Mouse (Mus musculus) hindbrain, postnatal 0 days (tissue): ENCODE measurements at regions not wholly inside any gene's neighbourhood (a gene's known extent, or its start where the extent isn't known, plus 50 kb on each side); places are given as distances from the start of the nearest gene placed in this dataset.

ENCODE experiments used
- ATAC-seq: fragments of 200-750 bp; cut with Nextera tagmentation; 2 replicates; pipeline ENCODE4 v1.8.0; 2017; ENCODE audit warnings: mild to moderate bottlenecking, moderate TSS enrichment, moderate library complexity
- DNase-seq: peaks from one replicate; pipeline ENCODE4 v3.0.0-alpha.2; 2015; ENCODE audit warnings: low spot score
- H3K27ac ChIP-seq: fragments of 300-500 bp; sonication (generic); 2 replicates; pipeline ENCODE4 v1.5.1; 2014; ENCODE audit warnings: mild to moderate bottlenecking
- H3K27me3 ChIP-seq: fragments of 300-500 bp; sonication (generic); 2 replicates; pipeline ENCODE4 v1.6.1; 2014; ENCODE audit warnings: low read length, mixed read lengths; ENCODE audit not compliant: insufficient read depth
- H3K36me3 ChIP-seq: fragments of 300-500 bp; sonication (generic); 2 replicates; pipeline ENCODE4 v1.6.1; 2014; ENCODE audit warnings: low read length, mixed read lengths; ENCODE audit not compliant: insufficient read depth
- H3K4me1 ChIP-seq: fragments of 300-500 bp; sonication (generic); 2 replicates; pipeline ENCODE4 v1.6.1; 2014; ENCODE audit warnings: antibody characterized with exemption, low read length, mixed read lengths; ENCODE audit not compliant: insufficient read depth
- H3K4me2 ChIP-seq: fragments of 300-500 bp; sonication (generic); 2 replicates; pipeline ENCODE4 v1.6.1; 2014; ENCODE audit warnings: low read depth, mild to moderate bottlenecking, low read length, moderate library complexity, mixed read lengths
- H3K4me3 ChIP-seq: fragments of 300-500 bp; sonication (generic); 2 replicates; pipeline ENCODE4 v1.5.1; 2014; ENCODE audit warnings: low read length
- H3K9ac ChIP-seq: fragments of 300-500 bp; sonication (generic); replicated peaks from 2 replicates; pipeline ENCODE4 v1.6.1; 2014; ENCODE audit warnings: mild to moderate bottlenecking, low read length, moderate library complexity, mixed read lengths
- H3K9me3 ChIP-seq: fragments of 300-500 bp; sonication (generic); 2 replicates; pipeline ENCODE4 v1.6.1; 2016; ENCODE audit warnings: low read length, mixed read lengths
- CTCF ChIP-seq: IDR thresholded peaks from 2 replicates; pipeline ENCODE4 v1.5.1; 2016; ENCODE audit warnings: antibody characterized with exemption, control low read depth, low read depth
- WGBS: fragments of 180-500 bp; shearing (Covaris S2); extraction: QIAGEN DNeasy Blood & Tissue Kit; methylation state at CpG from one replicate; pipeline ENCODE4 v1.1.7; 2014; 5-methylcytosine and 5-hydroxymethylcytosine counted together

DNA sequence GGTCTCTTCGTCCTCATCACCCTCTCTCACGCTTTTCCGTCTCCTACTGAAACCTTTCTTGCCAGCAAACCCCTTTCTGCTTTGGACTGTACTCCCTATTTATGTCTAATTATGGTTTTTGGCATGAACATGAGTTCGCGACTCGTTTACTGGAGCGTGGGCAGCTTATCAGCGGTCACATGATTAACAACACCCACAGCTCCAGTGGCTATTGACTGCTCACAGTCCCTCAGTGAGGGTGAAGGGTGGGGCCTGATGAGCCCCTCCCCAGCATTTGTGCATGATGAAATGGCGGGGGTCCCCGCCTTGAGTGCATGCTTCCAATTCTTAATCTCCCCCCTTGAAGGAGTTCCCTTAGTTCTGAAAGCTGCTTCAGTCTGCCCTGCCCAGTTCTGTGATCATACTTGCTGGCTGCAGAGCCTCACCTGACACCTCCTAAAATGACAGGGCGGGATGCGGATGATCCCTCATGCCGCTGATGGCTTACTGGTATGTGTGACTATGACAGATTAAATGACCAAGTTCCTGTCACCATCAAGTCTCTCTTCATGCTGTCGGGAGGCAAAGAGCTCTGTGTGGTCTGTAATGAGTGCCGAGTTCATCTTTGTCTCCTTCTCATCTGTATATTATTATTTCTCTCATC, 125.7 kb upstream of the Tut7 start:
- no peak for ATAC-seq
- no peaks in the 10 kb centered on the region for H3K4me1 ChIP-seq
- no peak overlapping the region for H3K9ac ChIP-seq
- 72% methylated on average over 15 of the region's 15 CpGs for WGBS
- no peak overlapping the region for H3K4me2 ChIP-seq
- no peaks in the 10 kb centered on the region for H3K9me3 ChIP-seq
- no peak for DNase-seq
- no peak overlapping the region for H3K27ac ChIP-seq
- H3K27me3 ChIP-seq, result no peaks in the 10 kb centered on the region
- TF ChIP-seq CTCF, result no peak
- H3K36me3 ChIP-seq, result no peaks in the 10 kb centered on the region
- no peak overlapping the region for H3K4me3 ChIP-seq

DNA sequence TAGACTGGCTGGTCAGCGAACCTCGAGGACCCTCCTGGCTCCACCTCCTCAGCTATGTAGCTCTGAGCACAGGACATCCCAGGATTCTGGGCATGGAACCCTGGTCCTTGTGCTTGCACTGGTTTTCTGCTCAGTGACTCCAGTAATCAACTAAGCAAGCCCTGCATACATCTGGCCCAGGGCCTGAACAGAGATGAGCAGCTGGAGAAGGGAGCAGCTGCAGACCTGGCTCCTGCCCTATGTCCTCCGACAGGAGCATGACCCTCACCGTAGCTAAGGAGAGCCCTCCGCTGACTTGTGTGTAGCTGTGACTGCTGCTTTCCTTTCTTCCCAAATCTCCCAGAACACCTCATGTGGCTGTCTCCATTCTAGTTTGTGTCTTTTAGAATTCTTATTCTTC, 124.5 kb upstream of the Tut7 start:
- Histone ChIP-seq H3K4me2 (no peak overlapping the region), H3K4me3 (no peak overlapping the region), H3K9ac (no peak overlapping the region), H3K27ac (no peak overlapping the region), H3K27me3 (no peaks in the 10 kb centered on the region), H3K9me3 (no peaks in the 10 kb centered on the region), H3K4me1 (no peaks in the 10 kb centered on the region), H3K36me3 (no peaks in the 10 kb centered on the region)
- no peak for ATAC-seq
- DNase-seq, result no peak
- WGBS, result 58% methylated on average over 5 of the region's 5 CpGs
- no peak for TF ChIP-seq CTCF

DNA sequence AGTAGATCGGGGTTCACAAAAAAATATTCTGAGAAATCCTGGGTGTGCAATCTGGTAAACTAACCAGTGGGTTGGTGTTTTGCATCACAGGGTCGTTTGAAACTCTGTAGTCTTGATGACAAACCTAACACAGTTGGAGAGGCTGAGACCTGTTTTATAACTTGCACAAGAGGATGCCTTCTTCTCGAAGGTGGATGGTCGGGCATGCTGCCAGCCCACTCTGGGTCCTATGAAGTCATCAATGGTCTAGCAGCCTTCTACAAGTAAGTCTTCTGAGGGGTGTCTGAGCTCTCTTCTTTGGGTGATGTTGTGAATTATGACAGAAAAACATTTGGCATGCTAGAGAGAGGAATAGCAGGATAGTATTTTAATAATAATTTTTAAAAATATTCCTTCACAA, 123.6 kb upstream of the Tut7 start:
- Histone ChIP-seq H3K9ac (no peak overlapping the region), H3K27me3 (no peaks in the 10 kb centered on the region), H3K4me1 (no peaks in the 10 kb centered on the region), H3K27ac (no peak overlapping the region), H3K9me3 (no peaks in the 10 kb centered on the region), H3K4me3 (no peak overlapping the region), H3K36me3 (no peaks in the 10 kb centered on the region), H3K4me2 (no peak overlapping the region)
- DNase-seq (no peak), ATAC-seq (no peak)
- 71% methylated on average over 4 of the region's 4 CpGs for WGBS
- no peak for TF ChIP-seq CTCF

DNA sequence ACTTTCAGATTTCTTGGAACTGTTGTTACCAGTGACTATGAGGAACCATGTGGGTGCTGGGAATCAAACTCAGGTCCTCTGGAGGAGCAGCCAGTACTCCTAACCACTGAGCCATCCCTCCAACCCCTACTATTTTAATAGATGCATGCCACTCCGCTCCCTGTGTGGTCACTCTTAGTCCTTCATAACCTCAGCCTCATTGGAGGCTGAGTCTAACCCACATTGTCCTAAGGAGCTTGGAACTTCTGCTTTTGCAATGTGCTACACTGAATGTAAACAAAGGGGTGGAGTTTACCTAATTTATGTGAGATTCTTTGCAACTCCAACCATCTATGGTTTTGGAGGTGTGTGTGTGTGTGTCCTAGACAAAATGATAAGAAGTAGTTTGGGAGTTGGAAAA, 122.7 kb upstream of the Tut7 start:
- TF ChIP-seq CTCF, result no peak
- Histone ChIP-seq H3K4me2 (no peak overlapping the region), H3K4me1 (no peaks in the 10 kb centered on the region), H3K27me3 (no peaks in the 10 kb centered on the region), H3K36me3 (no peaks in the 10 kb centered on the region), H3K9ac (no peak overlapping the region), H3K27ac (no peak overlapping the region), H3K4me3 (no peak overlapping the region), H3K9me3 (no peaks in the 10 kb centered on the region)
- ATAC-seq, result no peak
- 93% methylated on average over 1 of the region's 1 CpGs for WGBS
- no peak for DNase-seq

DNA sequence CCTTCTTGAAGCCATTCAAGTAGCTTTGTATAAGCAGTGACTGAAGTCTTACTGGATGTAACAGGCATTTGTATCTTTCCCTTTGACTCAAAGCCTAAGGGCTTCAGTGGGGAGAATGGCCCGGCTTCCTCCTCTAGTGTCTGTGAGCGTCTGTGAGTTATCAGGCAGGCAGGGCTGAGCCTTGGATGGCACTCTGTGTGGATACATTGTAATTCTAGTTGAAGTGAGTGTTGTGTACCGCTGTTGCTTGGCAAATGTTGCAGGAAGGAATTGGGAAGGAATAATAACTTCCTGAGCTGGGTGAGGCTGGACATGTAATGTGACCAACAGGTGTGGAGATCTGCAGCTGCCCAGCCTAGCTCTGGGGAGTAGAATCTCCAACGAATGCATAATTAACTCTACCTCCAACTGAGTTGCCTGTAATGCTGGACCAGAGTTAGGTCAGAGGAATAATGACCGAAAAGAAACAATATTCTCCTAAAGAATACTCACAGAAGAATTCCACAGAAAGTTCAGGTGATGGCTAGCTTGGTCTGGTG, 120.7 kb upstream of the Tut7 start:
- DNase-seq (no peak), ATAC-seq (no peak)
- H3K36me3 ChIP-seq, result no peaks in the 10 kb centered on the region
- no peaks in the 10 kb centered on the region for H3K27me3 ChIP-seq
- H3K27ac ChIP-seq, result no peak overlapping the region
- TF ChIP-seq CTCF, result no peak
- no peaks in the 10 kb centered on the region for H3K4me1 ChIP-seq
- no peak overlapping the region for H3K9ac ChIP-seq
- H3K9me3 ChIP-seq, result no peaks in the 10 kb centered on the region
- WGBS, result 46% methylated on average over 5 of the region's 5 CpGs
- no peak overlapping the region for H3K4me2 ChIP-seq
- H3K4me3 ChIP-seq, result no peak overlapping the region

DNA sequence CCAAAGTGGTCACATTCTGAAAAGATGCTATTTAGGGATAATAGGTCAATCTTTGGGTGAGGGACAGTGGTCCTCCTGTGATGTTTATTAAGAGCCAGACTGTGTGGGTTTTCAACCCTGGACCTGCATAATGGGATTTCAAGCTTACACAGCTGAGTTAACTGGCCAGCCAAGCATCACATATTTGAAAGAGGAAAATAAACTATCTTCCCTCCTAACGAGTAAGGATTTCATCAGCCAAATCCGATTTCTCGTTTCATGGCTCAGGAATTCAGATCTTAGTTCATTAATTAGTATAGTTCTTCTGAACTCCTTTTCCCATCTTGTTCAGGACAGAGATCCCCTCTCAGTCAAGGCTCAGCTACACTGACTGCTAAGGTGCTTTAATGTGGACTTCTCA, 120.1 kb upstream of the Tut7 start:
- Histone ChIP-seq H3K27me3 (no peaks in the 10 kb centered on the region), H3K4me3 (no peak overlapping the region), H3K27ac (no peak overlapping the region), H3K9ac (no peak overlapping the region), H3K4me2 (no peak overlapping the region), H3K36me3 (no peaks in the 10 kb centered on the region), H3K4me1 (no peaks in the 10 kb centered on the region), H3K9me3 (no peaks in the 10 kb centered on the region)
- TF ChIP-seq CTCF, result no peak
- ATAC-seq (no peak), DNase-seq (no peak)
- WGBS, result 60% methylated on average over 3 of the region's 3 CpGs

DNA sequence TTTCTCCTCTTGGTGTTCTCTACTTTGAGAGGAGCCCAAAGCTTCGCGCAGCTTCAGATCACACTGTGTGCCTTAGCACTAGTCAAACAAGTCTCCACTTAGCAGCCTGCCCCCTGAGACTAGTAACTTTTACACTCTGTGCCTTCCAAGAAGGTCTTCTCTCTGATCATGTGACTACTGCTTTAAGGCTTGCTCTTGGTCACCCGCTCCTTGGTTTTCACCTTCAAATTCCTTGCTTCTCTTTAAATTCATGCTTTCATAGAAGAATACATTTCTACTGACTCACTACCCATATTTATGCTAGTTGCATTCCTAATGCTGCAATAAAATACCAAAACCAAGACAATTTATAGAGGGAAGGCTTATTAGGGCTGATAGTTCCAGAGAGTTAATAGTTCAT, 118.6 kb upstream of the Tut7 start:
- Histone ChIP-seq H3K9ac (no peak overlapping the region), H3K9me3 (no peaks in the 10 kb centered on the region), H3K4me2 (no peak overlapping the region), H3K27me3 (no peaks in the 10 kb centered on the region), H3K36me3 (no peaks in the 10 kb centered on the region), H3K4me1 (no peaks in the 10 kb centered on the region), H3K27ac (no peak overlapping the region), H3K4me3 (no peak overlapping the region)
- no peak for ATAC-seq
- no peak for TF ChIP-seq CTCF
- no peak for DNase-seq
- WGBS, result 82% methylated on average over 3 of the region's 3 CpGs
